Mouse (Mus musculus) stomach, embryonic 15.5 days (tissue): Measurements from ENCODE around the gene Ttll11. TPM values are rescaled to one million over a fixed set of nuclear protein-coding genes. Genes with fewer than 3 reads are reported as not detected.

ENCODE experiments used
- ATAC-seq: fragments of 200-750 bp; cut with Nextera tagmentation; 2 replicates; pipeline ENCODE4 v1.8.0; 2017; ENCODE audit warnings: low read depth, moderate number of reproducible peaks, moderate TSS enrichment; ENCODE audit not compliant: insufficient read depth, low FRiP score
- H3K27ac ChIP-seq: fragments of 300-500 bp; sonication (generic); 2 replicates; pipeline ENCODE4 v1.5.1; 2015; ENCODE audit warnings: mild to moderate bottlenecking, inconsistent platforms
- H3K27me3 ChIP-seq: fragments of 300-500 bp; sonication (generic); replicated peaks from 2 replicates; pipeline ENCODE4 v1.6.1; 2015; ENCODE audit warnings: inconsistent platforms
- H3K36me3 ChIP-seq: fragments of 300-500 bp; sonication (generic); 2 replicates; pipeline ENCODE4 v1.6.1; 2015; ENCODE audit warnings: inconsistent platforms
- H3K4me1 ChIP-seq: fragments of 300-500 bp; sonication (generic); 2 replicates; pipeline ENCODE4 v1.6.1; 2015; ENCODE audit warnings: inconsistent platforms
- H3K4me2 ChIP-seq: fragments of 300-500 bp; sonication (generic); 2 replicates; pipeline ENCODE4 v1.6.1; 2015; ENCODE audit warnings: mild to moderate bottlenecking, inconsistent platforms
- H3K4me3 ChIP-seq: fragments of 300-500 bp; sonication (generic); replicated peaks from 2 replicates; pipeline ENCODE4 v1.5.1; 2015; ENCODE audit warnings: inconsistent platforms
- H3K9ac ChIP-seq: fragments of 300-500 bp; sonication (generic); 2 replicates; pipeline ENCODE4 v1.6.1; 2015; ENCODE audit warnings: inconsistent platforms
- H3K9me3 ChIP-seq: fragments of 300-500 bp; sonication (generic); 2 replicates; pipeline ENCODE4 v1.6.1; 2016; ENCODE audit warnings: inconsistent platforms
- WGBS: fragments of 180-500 bp; shearing (Covaris S2); methylation state at CpG from one replicate; pipeline ENCODE4 v1.1.7; 2015; 5-methylcytosine and 5-hydroxymethylcytosine counted together
- polyA plus RNA-seq: library from polyadenylated mRNA; unstranded; fragments of >200 nt; fragmentation: Nextera tagmentation; extraction: Ambion mirVana; gene quantifications from 2 replicates; pipeline ENCODE4 v1.2.1, GENCODE M21; 2015

The Ttll11 gene
- polyA plus RNA-seq, 1 experiment from 2014 or later, result 0.65 TPM

- Histone ChIP-seq H3K36me3 (no peaks in the 10 kb centered on the region), H3K4me1 (peaks cover 3% of the 10 kb centered on the region; the same call in 1 of the 2 replicates), H3K9me3 (no peaks in the 10 kb centered on the region), H3K4me3 (no peak overlapping the region), H3K4me2 (no peak overlapping the region), H3K9ac (no peak overlapping the region), H3K27me3 (no peaks in the 10 kb centered on the region), H3K27ac (no peak overlapping the region)
- ATAC-seq, result no peak
- 22% methylated on average over 3 of the region's 3 CpGs for WGBS
Observed at GRCm38 (mm10) chr2:35809141-35809540, 170.6 kb downstream of the Ttll11 start.

DNA sequence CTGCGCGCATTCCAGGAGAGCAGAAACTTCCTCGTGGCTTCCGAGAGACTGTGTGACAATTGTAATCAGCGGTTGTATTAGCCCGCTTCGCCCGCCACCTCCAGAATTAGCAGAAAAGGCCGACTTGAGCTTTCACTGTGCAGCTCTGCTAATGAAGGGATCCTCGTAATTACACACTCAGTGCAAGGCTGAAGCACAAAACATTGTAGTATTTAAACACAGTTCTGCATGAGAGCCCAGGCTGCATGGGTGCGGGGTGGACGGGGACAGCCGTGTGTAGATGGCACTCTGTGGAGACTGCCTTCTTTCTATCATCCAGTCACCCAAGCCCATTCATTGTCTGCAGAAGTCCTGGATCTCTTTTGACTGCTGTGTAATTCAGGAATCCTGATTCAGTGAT lies 173.8 kb downstream of the Ttll11 start:
- 80% methylated on average over 13 of the region's 13 CpGs for WGBS
- Histone ChIP-seq H3K4me2 (no peak overlapping the region), H3K9me3 (no peaks in the 10 kb centered on the region), H3K9ac (no peak overlapping the region), H3K36me3 (no peaks in the 10 kb centered on the region), H3K4me1 (peaks cover 3% of the 10 kb centered on the region; the same call in 1 of the 2 replicates), H3K27ac (no peak overlapping the region), H3K4me3 (no peak overlapping the region), H3K27me3 (no peaks in the 10 kb centered on the region)
- ATAC-seq, result no peak

DNA sequence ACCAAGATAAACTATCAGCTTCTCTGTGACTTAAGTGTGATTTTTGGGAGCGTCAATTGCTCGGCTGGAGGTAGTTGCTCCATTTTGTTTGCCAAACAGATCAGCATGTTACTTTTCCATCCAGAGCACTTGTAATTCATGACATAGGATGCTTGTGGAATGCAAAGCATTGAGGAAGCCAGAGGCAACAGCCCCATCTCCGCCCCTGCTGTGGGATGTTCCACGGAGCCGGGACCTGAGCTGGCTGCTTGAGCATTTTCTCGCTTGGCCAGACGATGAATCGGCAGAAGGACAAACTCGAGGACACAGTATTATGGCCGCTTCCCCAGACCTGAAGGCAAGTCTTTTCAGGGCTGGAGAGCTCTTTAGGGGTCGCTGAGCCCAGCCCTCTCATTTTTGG lies 176.6 kb downstream of the Ttll11 start:
- ATAC-seq, result no peak

GRCm38 (mm10) chr2:35801759-35802158 lies 178.0 kb downstream of the Ttll11 start:
- no peaks in the 10 kb centered on the region for H3K4me1 ChIP-seq
- H3K27me3 ChIP-seq, result no peaks in the 10 kb centered on the region
- no peak overlapping the region for H3K9ac ChIP-seq
- no peak for ATAC-seq
- H3K27ac ChIP-seq, result no peak overlapping the region
- H3K36me3 ChIP-seq, result no peaks in the 10 kb centered on the region
- WGBS, result 95% methylated on average over 2 of the region's 2 CpGs
- no peak overlapping the region for H3K4me2 ChIP-seq
- H3K4me3 ChIP-seq, result no peak overlapping the region
- H3K9me3 ChIP-seq, result no peaks in the 10 kb centered on the region

More for the DNA sequence above, 176.6 kb downstream of the Ttll11 start:
- no peaks in the 10 kb centered on the region for H3K9me3 ChIP-seq
- no peak overlapping the region for H3K4me2 ChIP-seq
- H3K4me1 ChIP-seq, result no peaks in the 10 kb centered on the region
- H3K4me3 ChIP-seq, result no peak overlapping the region
- WGBS, result 91% methylated on average over 11 of the region's 11 CpGs
- H3K27me3 ChIP-seq, result no peaks in the 10 kb centered on the region
- no peaks in the 10 kb centered on the region for H3K36me3 ChIP-seq
- H3K9ac ChIP-seq, result no peak overlapping the region
- H3K27ac ChIP-seq, result no peak overlapping the region

GRCm38 (mm10) chr2:35799073-35799472 lies 180.6 kb downstream of the Ttll11 start:
- H3K4me1 ChIP-seq, result no peaks in the 10 kb centered on the region
- no peak overlapping the region for H3K4me2 ChIP-seq
- no peak overlapping the region for H3K27ac ChIP-seq
- H3K4me3 ChIP-seq, result no peak overlapping the region
- ATAC-seq, result no peak
- no peaks in the 10 kb centered on the region for H3K27me3 ChIP-seq
- H3K36me3 ChIP-seq, result no peaks in the 10 kb centered on the region
- WGBS, result 77% methylated on average over 6 of the region's 6 CpGs
- H3K9ac ChIP-seq, result no peak overlapping the region
- H3K9me3 ChIP-seq, result no peaks in the 10 kb centered on the region

DNA sequence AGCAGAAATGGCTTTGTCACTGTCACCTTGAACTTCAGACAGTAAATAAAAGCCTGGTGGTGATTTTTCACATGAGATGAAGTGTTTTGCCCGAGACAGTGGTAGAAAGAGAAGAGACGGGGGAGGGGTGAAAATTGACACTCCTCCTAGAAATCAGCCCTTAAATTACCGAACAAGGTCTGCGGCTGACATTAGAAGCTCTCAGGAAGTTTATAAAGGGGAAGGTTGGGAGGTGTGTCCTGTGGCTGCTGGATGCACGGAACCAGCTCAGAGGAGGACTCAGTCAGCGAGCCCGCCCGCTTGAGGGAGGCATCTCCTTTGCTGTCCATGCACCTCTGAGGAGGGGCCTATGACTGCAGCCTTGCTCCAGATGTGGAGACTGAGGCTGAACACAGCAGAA lies 181.7 kb downstream of the Ttll11 start:
- Histone ChIP-seq H3K27me3 (no peaks in the 10 kb centered on the region), H3K27ac (no peak overlapping the region), H3K4me3 (no peak overlapping the region), H3K36me3 (no peaks in the 10 kb centered on the region), H3K4me2 (no peak overlapping the region), H3K9ac (no peak overlapping the region), H3K9me3 (no peaks in the 10 kb centered on the region), H3K4me1 (no peaks in the 10 kb centered on the region)
- no peak for ATAC-seq
- 40% methylated on average over 8 of the region's 8 CpGs for WGBS

GRCm38 (mm10) chr2:35789362-35790326 lies 190.1 kb downstream of the Ttll11 start:
- H3K9ac ChIP-seq, result no peak overlapping the region
- H3K36me3 ChIP-seq, result no peaks in the 10 kb centered on the region
- no peaks in the 10 kb centered on the region for H3K9me3 ChIP-seq
- H3K4me1 ChIP-seq, result no peaks in the 10 kb centered on the region
- no peak overlapping the region for H3K27ac ChIP-seq
- ATAC-seq, result no peak
- H3K4me2 ChIP-seq, result no peak overlapping the region
- no peaks in the 10 kb centered on the region for H3K27me3 ChIP-seq
- no peak overlapping the region for H3K4me3 ChIP-seq
- 83% methylated on average over 27 of the region's 27 CpGs for WGBS

DNA sequence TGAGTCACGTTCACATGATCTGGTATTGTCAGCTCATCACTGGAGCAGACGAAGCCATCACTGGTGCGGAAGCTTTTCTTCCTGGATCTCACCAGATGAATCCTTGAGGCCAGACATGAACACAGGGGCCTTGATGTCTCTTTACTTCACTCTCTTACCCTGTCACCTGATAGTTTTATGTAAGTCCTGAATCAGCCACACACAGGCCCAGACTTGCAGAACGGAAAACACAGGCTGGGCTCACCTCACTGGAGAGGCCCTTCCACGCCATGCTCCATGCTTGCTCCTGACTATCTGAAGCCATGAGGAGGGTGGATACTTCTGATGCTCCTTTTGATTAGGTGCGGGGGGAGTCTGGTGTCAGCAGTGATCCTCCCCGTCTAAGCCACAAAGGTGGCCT lies 193.8 kb downstream of the Ttll11 start:
- 0 out of 2 replicates have a peak, but pooled peaks cover 6% of the 10 kb centered on the region for H3K4me1 ChIP-seq
- 77% methylated on average over 7 of the region's 7 CpGs for WGBS
- no peaks in the 10 kb centered on the region for H3K9me3 ChIP-seq
- H3K27ac ChIP-seq, result no peak overlapping the region
- H3K4me3 ChIP-seq, result no peak overlapping the region
- H3K9ac ChIP-seq, result no peak overlapping the region
- ATAC-seq, result no peak
- H3K4me2 ChIP-seq, result no peak overlapping the region
- no peaks in the 10 kb centered on the region for H3K36me3 ChIP-seq
- no peaks in the 10 kb centered on the region for H3K27me3 ChIP-seq

DNA sequence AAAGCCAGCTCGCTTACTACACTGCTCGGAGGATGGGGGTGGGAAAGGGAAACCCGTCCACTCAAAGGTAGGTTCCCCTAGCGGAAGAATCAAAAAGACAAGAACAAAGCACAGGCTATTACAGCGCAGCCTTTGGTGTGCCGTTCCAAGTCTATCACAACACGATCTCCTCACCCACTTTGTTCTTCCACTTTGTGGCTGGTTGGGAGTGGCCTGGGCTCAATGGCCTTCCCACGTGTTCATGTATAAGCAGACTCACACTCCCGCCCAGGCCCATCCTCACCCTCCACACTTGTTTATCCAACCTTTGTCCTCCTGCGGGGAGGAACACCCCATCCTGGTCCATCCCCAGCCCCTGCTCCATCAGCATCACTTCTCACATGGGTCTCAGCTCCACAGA lies 196.3 kb downstream of the Ttll11 start:
- WGBS, result 60% methylated on average over 10 of the region's 10 CpGs
- no peak overlapping the region for H3K9ac ChIP-seq
- no peak overlapping the region for H3K4me3 ChIP-seq
- no peaks in the 10 kb centered on the region for H3K27me3 ChIP-seq
- 0 out of 2 replicates have a peak, but pooled peaks cover 6% of the 10 kb centered on the region for H3K4me1 ChIP-seq
- peak; percentile 18; the same call in 1 of the 2 replicates for ATAC-seq
- H3K27ac ChIP-seq, result no peak overlapping the region
- H3K9me3 ChIP-seq, result no peaks in the 10 kb centered on the region
- H3K36me3 ChIP-seq, result no peaks in the 10 kb centered on the region
- H3K4me2 ChIP-seq, result no peak overlapping the region

GRCm38 (mm10) chr2:35779266-35779665 lies 200.4 kb downstream of the Ttll11 start:
- no peaks in the 10 kb centered on the region for H3K27me3 ChIP-seq
- H3K9me3 ChIP-seq, result no peaks in the 10 kb centered on the region
- no peak overlapping the region for H3K4me3 ChIP-seq
- WGBS, result 88% methylated on average over 5 of the region's 5 CpGs
- H3K4me2 ChIP-seq, result no peak overlapping the region
- H3K4me1 ChIP-seq, result 0 out of 2 replicates have a peak, but pooled peaks cover 5% of the 10 kb centered on the region
- ATAC-seq, result no peak
- H3K27ac ChIP-seq, result no peak overlapping the region
- H3K36me3 ChIP-seq, result no peaks in the 10 kb centered on the region
- no peak overlapping the region for H3K9ac ChIP-seq

- Histone ChIP-seq H3K4me2 (no peak overlapping the region), H3K27ac (no peak overlapping the region), H3K27me3 (no peaks in the 10 kb centered on the region), H3K4me1 (no peaks in the 10 kb centered on the region), H3K9ac (no peak overlapping the region), H3K9me3 (no peaks in the 10 kb centered on the region), H3K4me3 (no peak overlapping the region), H3K36me3 (no peaks in the 10 kb centered on the region)
- WGBS, result 85% methylated on average over 9 of the region's 9 CpGs
- no peak for ATAC-seq
Observed at GRCm38 (mm10) chr2:35776935-35777334, 202.8 kb downstream of the Ttll11 start.

- Histone ChIP-seq H3K36me3 (no peaks in the 10 kb centered on the region), H3K4me3 (no peak overlapping the region), H3K4me2 (no peak overlapping the region), H3K27ac (no peak overlapping the region), H3K27me3 (no peaks in the 10 kb centered on the region), H3K9ac (no peak overlapping the region), H3K9me3 (no peaks in the 10 kb centered on the region), H3K4me1 (no peaks in the 10 kb centered on the region)
- no peak for ATAC-seq
- WGBS, result 45% methylated on average over 5 of the region's 5 CpGs
Observed at GRCm38 (mm10) chr2:35775651-35776055, 204.1 kb downstream of the Ttll11 start.
